Mouse (Mus musculus): ENCODE measurements around the gene Robo1.

The Robo1 gene

DNA sequence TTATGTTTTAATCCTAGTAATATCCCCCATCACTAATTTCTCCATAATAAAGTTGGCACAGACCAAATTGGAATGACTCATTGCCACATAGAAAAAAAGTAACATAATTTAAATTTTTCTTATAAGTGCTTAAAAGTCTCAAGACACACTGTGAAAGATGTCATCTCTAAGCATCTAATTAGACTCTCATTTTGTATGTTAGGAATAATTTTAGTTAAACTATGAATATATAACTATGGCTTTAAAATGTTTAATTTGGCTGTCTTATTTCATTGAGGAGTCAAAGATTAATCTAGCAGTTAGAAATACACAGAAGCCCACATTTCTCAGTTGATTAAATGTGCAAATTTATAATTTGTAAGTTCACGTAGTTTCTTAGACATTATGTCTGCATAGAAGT lies 530.9 kb downstream of the Robo1 start:
- no peak for DNase-seq

DNA sequence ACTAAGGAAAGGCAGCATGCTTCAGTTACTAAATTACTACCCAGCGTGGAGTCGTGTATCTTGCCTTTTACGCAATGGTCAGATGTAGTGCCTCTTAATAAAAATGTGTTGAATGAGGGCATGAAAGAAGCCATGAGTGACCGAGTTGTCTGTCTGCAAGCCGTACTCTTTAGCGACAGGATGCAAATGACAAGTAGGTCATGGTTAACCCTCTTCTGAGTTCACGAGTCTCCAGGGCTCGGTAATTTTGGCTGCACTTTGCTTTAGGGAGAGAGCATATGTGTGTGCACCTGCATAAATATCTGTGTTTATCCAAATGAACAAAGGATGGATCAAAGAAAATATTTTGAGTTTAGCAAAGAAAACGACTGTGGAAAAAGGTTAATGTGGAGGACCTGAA lies 533.0 kb downstream of the Robo1 start:
- DNase-seq = no peak

DNA sequence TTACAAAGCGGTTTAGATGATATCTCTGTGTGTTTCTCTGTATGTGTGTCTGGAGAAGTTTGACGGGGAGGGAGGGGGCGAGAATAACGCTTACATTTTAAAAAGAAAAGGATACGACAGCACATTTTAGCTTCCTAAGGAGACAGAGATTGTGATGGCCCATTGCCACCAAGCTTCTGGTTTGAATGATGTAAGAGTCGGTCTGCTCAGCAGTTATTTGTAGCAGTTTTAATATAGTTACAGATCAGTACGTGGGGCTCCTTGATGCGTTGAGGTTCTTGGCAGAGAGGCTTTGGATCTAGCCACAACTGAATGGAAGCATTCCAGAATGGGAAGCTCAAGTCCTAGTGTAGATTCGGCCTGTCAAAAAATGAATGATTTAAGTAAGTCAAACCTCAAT lies 546.0 kb downstream of the Robo1 start:
- no peak for DNase-seq

DNA sequence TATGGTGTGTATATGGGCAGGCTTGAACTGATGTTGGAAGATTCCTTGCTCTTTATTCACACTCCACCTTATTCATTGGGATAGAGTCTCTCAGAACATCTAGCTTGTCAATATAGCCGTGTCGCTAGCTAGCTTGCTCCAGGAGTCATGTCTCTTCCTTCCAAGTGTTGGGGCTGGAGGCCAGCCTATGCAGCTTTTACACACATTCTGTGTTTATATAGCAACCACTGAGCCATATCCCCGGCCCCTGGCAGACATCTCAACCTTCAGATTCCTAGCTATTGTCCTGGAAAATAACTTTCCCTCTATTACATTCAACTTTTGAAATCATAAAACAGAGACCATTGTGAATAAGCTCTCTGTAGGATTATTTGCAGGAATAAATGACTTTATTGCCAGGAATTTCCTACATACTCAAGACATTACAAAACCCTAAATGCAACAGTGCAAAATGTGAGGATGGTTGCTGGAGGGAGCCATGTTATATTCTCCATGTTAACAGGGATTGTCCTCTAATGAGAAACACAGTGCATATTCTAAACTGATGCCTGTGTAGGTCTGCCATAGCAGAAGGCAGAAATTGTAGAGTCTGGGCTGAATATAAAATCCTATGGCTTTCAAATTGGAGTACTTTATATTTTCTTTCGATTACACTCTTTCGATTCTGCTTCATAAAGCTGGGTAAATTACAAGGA lies 546.9 kb downstream of the Robo1 start:
- no peak for DNase-seq

DNA sequence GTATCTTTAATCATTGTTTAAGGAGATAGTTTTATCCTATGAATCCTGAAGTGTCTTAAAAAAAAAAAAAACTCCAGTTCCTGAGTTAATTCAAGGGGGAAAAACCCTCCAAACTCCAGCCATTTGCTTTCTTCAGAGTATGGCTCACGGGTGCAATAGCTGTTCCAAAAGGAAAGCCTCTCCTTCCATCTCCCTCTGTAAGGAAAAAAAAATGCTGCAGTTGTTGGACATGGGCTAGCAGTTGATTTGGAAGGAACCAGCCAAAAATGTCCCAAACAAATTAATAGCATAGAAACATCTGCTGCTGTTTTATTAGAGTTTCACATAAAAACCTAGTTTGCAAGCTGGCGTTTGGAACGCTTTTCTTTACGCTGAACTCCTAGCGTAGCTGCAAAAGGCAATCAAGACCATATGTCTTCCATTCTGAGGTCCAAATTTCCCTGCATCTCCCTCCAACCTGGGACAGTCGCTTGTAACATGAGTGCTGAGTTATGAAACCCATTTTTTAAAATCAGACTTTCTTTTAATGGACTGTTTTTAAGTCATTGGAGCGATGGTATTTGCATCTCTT lies 553.7 kb downstream of the Robo1 start:
- DNase-seq = no peak

DNA sequence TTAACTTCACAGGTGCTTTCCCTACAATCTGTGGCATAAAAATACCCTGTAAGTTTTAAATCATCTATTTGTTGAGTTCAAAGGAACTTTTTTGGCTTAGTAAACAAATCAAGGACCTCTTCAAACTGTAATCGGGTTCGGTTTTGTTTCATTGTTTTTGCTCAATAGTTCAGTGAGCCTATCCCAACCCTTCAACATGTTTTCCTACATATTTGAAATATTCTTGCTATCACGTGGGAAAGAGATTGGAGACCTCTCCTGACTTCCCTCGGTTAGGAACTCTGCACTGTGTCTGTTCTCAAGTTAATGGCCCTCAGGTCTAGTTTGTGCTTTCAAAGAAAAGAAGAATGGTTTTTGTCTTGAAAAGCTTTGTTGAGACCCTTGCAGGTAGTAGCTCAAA lies 557.9 kb downstream of the Robo1 start:
- no peak for DNase-seq

DNA sequence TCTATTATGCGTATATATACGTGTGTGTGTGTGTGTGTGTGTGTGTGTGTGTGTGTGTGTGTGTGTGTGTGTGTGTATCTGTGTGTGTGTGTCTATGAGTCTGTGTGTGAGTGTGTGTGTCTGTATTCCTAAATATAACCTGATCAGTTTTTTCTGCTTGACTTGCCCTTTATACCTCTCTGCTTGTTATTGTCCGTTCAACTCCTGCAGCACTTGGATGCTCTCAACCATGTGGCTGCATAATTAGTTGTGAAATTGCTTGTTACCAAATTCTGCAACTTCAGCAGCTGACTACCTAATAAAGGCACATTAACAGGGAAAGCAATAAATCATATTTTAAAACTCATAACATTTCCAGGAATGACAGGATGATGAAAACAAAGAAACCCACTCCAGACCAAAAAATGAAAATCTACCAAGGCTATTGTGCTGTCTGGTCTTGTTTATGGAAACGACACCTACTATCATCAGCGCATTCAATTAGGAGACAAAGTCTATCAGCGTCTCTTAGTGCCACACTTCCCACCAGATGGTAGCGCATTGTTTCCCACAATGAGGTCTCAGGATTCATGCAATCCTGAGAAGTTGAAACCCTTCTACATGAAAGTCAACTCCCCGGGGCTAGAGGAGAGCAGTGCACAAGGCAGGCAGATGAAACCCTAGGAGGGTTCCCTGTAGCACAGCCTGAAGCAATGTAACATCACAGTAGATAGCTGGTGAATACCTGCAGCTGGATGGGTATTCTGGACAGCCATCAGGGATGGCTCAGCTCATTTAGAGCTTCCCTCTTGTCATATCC lies 567.0 kb downstream of the Robo1 start:
- DNase-seq = no peak

DNA sequence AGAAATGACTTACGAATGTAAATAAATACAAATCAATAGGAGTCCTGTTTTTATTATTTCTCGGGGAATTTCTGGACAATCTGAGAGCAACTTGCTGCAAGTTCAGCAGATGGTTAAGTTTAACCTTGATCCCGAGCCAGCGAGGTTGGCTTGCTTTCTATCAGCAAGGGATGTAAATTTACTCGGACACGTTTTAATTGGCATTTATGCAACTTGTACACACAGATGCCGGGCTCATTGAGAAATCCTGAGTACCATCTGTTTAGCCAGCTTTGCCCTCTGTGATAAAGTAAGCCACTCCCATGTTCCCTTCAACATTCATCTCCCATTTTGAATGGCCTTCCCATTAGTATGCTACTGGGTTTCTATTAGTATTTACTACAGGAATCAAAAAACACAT lies 580.0 kb downstream of the Robo1 start:
- no peak for DNase-seq

DNA sequence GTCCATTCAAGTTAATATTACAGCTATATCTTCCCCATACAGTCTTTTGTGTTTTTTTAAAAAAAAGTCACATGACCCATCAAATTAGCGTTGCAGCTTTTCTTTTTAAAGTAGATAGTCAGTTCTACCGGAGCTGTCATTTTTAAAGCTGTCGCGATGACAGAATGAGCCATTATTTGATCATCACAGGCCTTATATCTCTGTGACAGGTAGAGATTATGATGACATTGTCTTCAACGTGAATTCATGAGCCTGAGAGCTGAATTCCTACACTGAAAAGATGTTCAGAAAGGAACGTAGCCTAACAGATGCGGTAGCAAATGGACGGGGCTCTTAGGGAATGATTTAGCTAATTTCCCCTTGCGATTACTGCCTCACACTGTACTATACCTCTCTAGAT lies 581.3 kb downstream of the Robo1 start:
- no peak for DNase-seq

DNA sequence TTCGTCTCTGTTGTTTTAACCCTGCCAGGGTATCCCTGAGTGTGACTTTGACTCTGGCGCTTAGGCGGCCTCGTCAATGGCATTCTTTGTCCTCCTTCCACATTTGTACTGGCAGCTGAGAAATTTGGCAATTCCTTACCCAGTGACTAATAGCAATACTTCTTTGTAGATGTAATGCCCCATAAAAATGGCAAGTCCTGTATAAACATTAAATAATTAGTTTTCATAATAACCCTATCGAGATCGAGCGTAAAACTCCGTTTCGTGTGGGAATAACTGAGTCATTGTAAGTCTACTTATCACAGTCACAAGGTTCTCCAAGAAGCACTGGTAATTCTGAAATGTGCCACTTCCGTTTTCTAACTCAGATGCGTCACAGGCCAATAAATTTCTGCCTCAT lies 589.0 kb downstream of the Robo1 start:
- no peak for DNase-seq

DNA sequence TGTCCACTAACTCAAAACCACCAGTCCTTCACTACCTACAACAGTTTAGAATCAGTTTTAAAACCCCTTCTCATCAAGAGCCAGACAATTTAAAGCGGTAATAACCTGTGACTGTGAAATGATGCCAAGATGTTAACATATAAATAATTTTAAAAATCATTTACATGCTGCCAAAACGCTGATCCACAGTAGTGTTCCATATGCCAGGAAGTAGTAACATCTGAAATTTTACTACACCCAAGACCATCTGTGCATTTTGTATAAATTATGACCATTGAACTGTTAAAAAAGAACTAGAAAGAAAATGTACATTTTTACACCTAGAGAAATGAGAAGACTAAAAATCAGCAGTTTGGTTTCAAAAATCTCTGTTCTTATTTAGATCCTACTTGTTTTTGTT lies 600.8 kb downstream of the Robo1 start:
- DNase-seq = no peak

DNA sequence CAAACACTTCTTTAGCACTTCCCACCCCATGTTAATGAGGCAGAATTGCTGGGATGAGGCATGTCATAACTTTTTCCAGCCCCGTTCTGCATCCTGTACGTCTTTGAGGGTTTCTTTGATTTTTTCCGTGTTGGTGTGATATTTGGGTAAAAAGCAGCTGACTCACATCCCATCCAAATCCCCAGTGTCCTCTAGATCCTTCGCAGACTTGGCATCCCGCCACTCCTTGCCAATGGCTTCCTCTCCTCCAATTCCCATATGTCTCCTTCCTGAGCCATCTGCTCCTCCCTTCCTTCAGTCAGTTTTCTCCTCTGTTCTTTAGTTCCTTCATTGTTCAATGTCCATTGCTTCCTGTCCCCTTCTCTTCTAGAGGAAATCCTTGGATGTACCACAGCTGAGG lies 605.0 kb downstream of the Robo1 start:
- no peak for DNase-seq

DNA sequence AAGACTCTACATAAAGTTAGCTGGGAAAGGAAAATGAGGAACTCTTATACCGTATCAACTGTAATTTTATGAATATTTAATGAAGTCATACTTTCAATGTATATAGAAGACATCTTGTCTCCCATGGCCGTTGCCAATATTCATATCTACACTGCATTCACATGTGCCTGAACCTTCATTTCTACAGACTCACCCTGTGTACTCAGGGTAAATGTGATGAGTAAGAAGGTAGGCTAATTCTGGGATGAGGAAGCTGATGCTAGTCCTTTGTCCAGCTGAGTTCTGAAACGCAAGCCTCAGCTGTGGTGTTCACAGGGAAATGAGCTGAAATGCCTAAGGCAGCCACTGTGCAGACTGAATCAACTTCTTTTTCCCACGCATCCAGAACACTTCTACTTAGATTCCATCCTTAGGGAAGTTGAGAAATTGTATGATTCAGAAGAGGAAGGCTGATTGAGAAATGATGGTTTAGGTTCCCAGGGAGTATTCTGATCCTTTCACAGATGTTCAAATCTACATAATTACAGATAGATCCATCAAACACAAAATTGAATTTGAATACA lies 606.0 kb downstream of the Robo1 start:
- DNase-seq = no peak

DNA sequence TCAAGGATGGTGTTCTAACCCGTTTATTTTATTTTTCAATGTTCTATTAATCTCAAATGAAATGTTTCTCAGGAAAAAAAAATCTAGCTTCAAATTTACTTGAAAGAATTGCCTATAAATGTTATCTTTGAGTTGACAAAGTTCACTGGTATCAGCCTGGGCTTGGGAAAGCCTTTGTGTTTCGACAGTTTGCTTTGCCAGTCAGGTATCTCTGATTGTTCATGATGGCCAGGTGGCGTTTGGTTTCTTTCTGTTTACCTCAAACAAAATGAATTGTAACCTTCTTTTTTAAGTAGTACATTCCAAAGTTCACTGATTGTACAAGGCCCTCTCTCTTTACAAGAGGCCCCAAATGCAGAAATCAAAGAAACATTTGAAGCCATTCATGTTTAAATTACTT lies 611.9 kb downstream of the Robo1 start:
- DNase-seq = no peak

DNA sequence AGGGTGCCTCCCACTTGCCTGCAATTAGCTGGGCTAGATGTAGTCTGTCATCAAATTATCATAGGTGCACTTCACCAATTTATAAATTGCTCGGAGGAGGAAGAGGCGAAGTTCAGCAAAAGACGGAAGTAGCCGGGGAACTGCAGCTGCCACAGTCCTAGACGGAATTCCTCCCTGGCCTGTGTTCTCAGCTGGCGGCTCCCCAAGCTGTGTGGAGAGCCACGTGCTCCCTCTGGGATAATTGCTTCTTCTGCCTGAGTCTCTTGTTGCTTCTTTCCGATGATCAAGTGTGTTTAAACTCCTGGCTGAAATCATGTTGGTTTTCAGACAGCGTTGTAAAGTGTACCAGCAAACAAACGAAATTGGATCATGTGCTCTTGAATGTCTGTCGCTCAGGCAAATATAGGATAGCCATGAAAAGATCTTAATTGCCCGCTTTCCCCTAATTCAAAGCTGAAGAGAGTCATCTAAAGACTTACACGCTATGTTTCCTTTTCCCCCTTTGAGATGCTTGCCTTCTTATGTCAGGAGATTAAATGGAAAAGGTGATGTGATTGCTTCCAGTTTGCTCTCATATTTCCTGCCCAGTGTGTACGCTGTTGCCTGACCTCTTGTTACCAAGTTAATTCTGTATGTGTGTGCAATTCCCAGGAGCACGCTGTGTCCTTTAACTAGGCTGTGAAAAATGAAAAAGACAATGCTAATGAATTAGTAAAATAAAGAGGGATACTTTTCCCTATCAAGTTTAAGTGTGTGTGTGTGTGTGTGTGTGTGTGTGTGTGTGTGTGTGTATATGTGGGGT lies 616.5 kb downstream of the Robo1 start:
- DNase-seq = no peak

DNA sequence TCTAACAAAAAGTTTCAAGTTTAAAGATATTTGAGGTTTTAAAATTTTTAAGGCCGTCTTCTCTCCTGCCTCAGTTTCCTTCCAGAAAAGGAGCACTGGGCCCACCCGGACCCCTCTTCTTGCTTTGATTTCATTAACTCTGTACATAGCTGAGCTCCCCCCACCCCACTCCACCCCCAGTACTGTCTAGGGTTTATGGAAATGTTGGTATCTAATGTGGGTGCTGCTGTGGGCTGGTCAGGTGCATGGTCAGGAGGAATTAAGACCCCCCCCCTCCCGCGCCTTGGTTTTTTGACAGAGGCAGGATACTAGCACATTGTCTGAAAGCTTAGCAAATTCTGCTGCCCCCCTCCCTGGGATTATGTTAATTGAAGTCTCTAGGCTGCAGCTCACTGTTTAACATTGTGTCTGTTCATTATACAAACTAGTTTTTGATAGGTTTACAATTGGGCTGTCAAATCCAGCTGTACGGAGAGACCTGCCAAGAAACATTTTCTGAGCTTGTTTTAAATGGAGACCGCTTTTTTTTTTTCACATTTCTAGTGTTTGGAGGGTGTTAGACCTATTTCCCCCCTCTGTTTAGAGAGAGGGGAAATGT lies 620.5 kb downstream of the Robo1 start:
- DNase-seq = no peak

DNA sequence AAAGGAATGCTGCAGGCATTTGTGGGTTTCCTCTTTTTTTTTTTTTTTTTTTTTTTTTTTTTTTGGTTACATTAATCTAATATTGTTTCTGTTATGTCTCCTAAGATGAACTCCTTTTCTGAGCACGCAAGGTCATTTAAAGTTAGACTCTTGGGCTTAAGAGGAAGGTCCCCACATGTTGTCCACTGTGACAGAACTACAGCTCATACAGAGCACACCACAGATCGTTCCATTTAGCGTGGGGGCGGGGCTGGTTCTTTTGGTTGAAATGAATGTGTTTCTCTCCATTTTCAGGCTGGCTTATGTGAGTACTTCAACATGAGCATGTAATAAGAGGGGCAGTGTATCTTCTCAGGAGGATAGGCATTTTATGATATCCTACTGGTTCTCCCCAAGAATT lies 622.8 kb downstream of the Robo1 start:
- DNase-seq = no peak

DNA sequence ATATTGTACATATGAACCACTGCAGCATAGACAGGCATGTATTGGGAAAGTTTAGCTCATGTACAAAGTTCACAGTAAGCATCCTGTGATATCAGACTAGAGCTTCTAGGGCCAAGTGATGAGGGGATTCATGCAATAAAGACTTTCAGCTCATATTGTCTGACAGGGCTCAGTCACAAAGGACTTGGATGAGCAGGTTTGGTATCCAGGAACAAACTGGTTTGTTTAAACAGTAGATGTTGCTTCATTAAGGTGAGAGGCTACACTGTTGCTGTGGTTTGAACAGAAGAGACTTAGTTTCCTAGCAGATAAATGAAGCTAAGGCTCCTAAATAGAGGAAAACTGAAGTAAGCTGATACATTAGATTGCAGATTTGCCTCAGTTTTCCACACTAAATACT lies 626.8 kb downstream of the Robo1 start:
- no peak for DNase-seq

DNA sequence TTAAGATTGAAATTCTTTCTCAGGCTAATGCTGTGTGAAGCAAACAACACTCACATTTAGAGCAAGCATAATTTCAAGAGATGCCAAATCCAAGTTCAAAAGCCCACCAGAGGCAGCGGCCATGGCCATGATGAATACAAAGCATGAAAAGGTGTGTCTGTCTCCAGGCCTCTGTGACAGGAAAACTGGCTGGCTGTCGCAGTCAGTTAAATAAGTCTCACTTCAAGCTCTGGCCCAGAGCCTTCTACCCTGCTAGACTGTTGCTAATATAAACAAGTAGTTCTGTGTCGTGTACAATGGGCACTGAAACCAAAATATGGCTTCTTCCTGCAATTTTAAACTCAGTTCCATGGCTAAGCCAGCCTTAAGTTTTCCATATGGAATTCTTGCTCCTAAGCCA lies 629.1 kb downstream of the Robo1 start:
- no peak for DNase-seq

DNA sequence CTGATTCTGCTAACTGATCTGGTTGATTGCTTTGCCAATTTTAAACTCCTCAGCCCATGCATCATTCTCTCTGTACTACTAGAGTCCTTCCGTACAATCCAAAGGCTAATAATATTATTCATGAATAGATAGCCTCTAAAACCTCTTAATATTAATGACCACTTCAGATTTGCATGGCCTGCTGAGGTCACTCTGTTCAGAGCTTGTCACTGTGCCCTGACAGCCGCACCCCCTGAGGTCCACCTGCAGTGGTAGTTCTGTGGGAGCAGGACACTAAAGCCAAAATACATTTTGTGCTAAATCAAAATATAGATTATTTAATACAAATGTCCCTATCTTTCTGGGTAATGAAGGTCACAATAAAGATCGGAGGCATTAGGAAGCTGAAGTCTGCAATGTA lies 631.8 kb downstream of the Robo1 start:
- no peak for DNase-seq

DNA sequence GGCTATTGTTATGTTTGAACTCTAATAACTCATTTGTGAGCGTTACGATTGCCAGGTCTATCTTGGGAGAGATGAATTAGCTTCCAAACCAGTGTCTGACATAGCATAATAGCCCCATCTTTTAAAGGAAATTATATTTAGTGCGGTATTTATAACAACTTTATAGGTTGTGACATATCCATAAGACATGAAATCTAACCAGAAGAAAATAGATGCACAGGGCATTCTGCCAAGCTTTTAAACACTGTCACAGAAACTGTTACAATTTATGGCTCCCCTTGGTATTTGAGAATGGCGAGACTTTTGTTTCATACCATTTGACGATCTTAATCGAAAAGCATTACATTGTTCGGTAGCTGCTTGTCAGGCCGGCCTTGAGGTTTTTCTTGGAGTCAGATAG lies 632.7 kb downstream of the Robo1 start:
- DNase-seq = no peak

DNA sequence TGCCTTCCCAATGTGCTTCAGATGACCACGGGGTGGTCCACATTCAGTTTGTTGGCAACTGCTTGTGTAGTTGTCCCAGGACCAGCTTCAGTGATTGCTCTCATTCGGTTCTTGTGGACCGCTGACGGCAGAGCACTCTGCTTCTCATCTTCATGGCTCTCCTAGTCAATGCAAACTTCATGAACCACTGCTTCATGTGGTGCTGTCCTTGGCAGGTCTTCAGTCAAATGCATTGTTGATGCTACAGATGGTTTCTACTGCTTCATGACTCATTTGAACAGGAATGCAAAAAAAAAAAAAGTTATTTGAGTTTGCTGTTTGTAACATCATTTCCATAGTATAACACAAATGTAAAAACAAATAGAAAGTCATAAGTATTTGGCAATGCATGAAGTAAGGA lies 636.3 kb downstream of the Robo1 start:
- DNase-seq = no peak

DNA sequence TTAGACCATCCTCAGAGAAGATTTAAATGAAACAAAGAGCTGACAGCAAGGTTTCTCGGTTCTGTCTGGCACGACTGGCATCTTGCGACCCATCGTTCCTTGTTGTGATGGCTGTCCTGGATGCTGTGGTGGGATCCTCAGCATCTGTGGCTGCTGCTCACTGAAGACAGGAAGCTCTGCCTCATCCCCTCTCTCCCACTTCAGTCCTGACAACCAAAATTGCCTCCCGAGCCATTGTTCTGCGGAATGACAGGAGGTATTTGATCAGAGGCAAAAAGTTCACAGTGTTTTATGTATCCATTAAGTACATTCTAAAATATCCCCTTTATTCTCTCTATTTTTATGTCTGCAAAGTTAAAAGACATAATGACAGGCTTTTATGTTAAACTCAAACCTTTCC lies 643.9 kb downstream of the Robo1 start:
- no peak for DNase-seq
